Mouse (Mus musculus) brain, embryonic 14.5 days (tissue): ENCODE data around the gene Ap4e1.
A peak's percentile ranks its signal among the peaks of the same experiment; 100 is the strongest.

Experiments used
- CTCF ChIP-seq: fragments of 200-500 bp; IDR thresholded peaks from 2 replicates; pipeline ENCODE4 v1.5.1; 2012; ENCODE audit warnings: inconsistent platforms, mild to moderate bottlenecking, moderate library complexity, borderline replicate concordance; ENCODE audit not compliant: insufficient read depth, insufficient read length; ENCODE audit errors: extremely low read depth
- POLR2A ChIP-seq: fragments of 200-500 bp; IDR thresholded peaks from 2 replicates; pipeline ENCODE4 v1.6.1; 2012; ENCODE audit warnings: mild to moderate bottlenecking, inconsistent platforms, borderline replicate concordance; ENCODE audit not compliant: poor library complexity, insufficient read depth, insufficient read length, severe bottlenecking; ENCODE audit errors: extremely low read depth

DNA sequence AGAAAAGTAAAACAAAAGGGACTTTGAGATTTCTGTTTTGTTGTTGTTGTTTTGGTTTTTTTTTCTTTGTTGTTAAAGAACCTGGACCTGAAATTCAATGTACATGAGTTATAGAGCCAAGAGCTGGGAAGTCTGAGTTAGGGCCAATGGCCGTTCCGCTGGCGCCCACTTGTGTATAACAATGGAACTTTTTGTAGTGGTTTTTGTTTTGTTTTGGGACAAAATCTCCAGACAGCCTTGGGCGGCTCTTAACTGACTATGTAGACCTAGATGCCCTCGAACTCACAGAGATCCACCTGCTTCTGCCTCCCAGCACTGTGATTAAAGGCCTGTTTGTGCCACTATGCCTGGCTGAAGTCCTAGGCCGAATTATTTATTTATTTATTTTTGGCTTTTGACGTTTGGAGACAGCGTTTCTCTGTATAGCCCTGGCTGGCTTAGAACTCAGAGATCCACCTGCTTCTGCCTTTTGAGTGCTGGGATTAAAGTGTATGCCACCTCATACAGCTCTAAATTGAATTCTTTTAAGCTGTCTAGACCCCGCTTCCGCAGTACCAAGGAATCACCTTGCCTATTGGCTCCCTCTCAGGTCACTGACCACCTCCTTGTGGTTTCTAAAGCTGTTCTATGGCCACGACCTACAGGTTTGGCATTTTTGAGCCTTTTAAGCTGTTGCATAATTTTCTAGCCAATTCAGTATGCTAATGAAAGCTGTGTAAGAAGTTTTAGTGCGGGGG lies 1.7 kb upstream of the Ap4e1 start:
- peak; percentile 58; the same call in 1 of the 2 replicates for TF ChIP-seq CTCF
- no peak for TF ChIP-seq POLR2A
